Mouse (Mus musculus): ENCODE results near the gene Lyrm4. TPM values are rescaled to one million over a fixed set of nuclear protein-coding genes. Genes with fewer than 3 reads are reported as not detected.
"Not testable (repeated sequence)": the region's sequence is repeated elsewhere in the genome, so short reads cannot be mapped to it uniquely, and the experiment has no call there.

Lyrm4 gene
- polyA plus RNA-seq, 1 experiment from 2014 or later = 26.7 TPM

GRCm38 (mm10) chr13:36019309-36020274, 97.7 kb downstream of the Lyrm4 start:
- Histone ChIP-seq H3K36me3 (no peaks in the 10 kb centered on the region), H3K27me3 (no peaks in the 10 kb centered on the region), H3K4me1 (peaks cover 7% of the 10 kb centered on the region; the same call in 1 of the 2 replicates), H3K27ac (no peak overlapping the region), H3K9me3 (no peaks in the 10 kb centered on the region), H3K4me3 (no peak overlapping the region), H3K4me2 (replicated peaks) (no peak overlapping the region), H3K9ac (no peak overlapping the region)
- peak; percentile 80; the same call in 1 of the 2 replicates for ATAC-seq (ENCODE audit: low FRiP score, low read depth)
- 53% methylated on average over 10 of the region's 10 CpGs for WGBS

GRCm38 (mm10) chr13:36018017-36018416, 99.3 kb downstream of the Lyrm4 start:
- 73% methylated on average over 2 of the region's 2 CpGs for WGBS
- Histone ChIP-seq H3K4me3 (no peak overlapping the region), H3K27me3 (no peaks in the 10 kb centered on the region), H3K4me2 (replicated peaks) (no peak overlapping the region), H3K9ac (no peak overlapping the region), H3K4me1 (peaks cover 7% of the 10 kb centered on the region; the same call in 1 of the 2 replicates), H3K9me3 (no peaks in the 10 kb centered on the region), H3K36me3 (no peaks in the 10 kb centered on the region), H3K27ac (no peak overlapping the region)
- ATAC-seq (ENCODE audit: low FRiP score, low read depth) = no peak

- H3K27ac ChIP-seq = no peak overlapping the region
- no peak overlapping the region for H3K4me2 ChIP-seq (replicated peaks)
- no peak for ATAC-seq (ENCODE audit: low FRiP score, low read depth)
- H3K4me1 ChIP-seq = peaks cover 7% of the 10 kb centered on the region; the same call in 1 of the 2 replicates
- no peaks in the 10 kb centered on the region for H3K36me3 ChIP-seq
- no peak overlapping the region for H3K9ac ChIP-seq
- H3K4me3 ChIP-seq = no peak overlapping the region
- H3K27me3 ChIP-seq = no peaks in the 10 kb centered on the region
- H3K9me3 ChIP-seq = no peaks in the 10 kb centered on the region
- WGBS = 53% methylated on average over 3 of the region's 3 CpGs
Observed at GRCm38 (mm10) chr13:36015636-36016035, 101.7 kb downstream of the Lyrm4 start.

- WGBS = 84% methylated on average over 2 of the region's 2 CpGs
- no peak for ATAC-seq (ENCODE audit: low FRiP score, low read depth)
Observed at GRCm38 (mm10) chr13:36009981-36010380, 107.3 kb downstream of the Lyrm4 start.

GRCm38 (mm10) chr13:36000798-36001197, 116.5 kb downstream of the Lyrm4 start:
- H3K4me3 ChIP-seq = no peak overlapping the region
- H3K9me3 ChIP-seq = no peaks in the 10 kb centered on the region
- no peak overlapping the region for H3K9ac ChIP-seq
- H3K27ac ChIP-seq = no peak overlapping the region
- 0 out of 2 replicates have a peak, but pooled peaks cover 2% of the 10 kb centered on the region for H3K4me1 ChIP-seq
- no peak for ATAC-seq (ENCODE audit: low FRiP score, low read depth)
- H3K4me2 ChIP-seq (replicated peaks) = no peak overlapping the region
- 0 out of 2 replicates have a peak, but pooled peaks cover 5% of the 10 kb centered on the region for H3K36me3 ChIP-seq
- WGBS = 85% methylated on average over 1 of the region's 1 CpGs
- H3K27me3 ChIP-seq = no peaks in the 10 kb centered on the region

More at GRCm38 (mm10) chr13:36009981-36010380, 107.3 kb downstream of the Lyrm4 start:
- H3K9me3 ChIP-seq = no peaks in the 10 kb centered on the region
- no peak overlapping the region for H3K9ac ChIP-seq
- H3K27ac ChIP-seq = no peak overlapping the region
- H3K27me3 ChIP-seq = no peaks in the 10 kb centered on the region
- H3K4me1 ChIP-seq = no peaks in the 10 kb centered on the region
- H3K36me3 ChIP-seq = no peaks in the 10 kb centered on the region
- H3K4me3 ChIP-seq = no peak overlapping the region
- H3K4me2 ChIP-seq (replicated peaks) = no peak overlapping the region

GRCm38 (mm10) chr13:35997606-35998005, 119.7 kb downstream of the Lyrm4 start:
- H3K4me2 ChIP-seq (replicated peaks) = no peak overlapping the region
- no peaks in the 10 kb centered on the region for H3K27me3 ChIP-seq
- 0 out of 2 replicates have a peak, but pooled peaks cover 5% of the 10 kb centered on the region for H3K36me3 ChIP-seq
- ATAC-seq (ENCODE audit: low FRiP score, low read depth) = no peak
- H3K27ac ChIP-seq = no peak overlapping the region
- H3K4me1 ChIP-seq = 0 out of 2 replicates have a peak, but pooled peaks cover 2% of the 10 kb centered on the region
- no peak overlapping the region for H3K4me3 ChIP-seq
- H3K9me3 ChIP-seq = no peaks in the 10 kb centered on the region
- 88% methylated on average over 4 of the region's 4 CpGs for WGBS
- no peak overlapping the region for H3K9ac ChIP-seq

GRCm38 (mm10) chr13:35995696-35996426, 121.5 kb downstream of the Lyrm4 start:
- no peak overlapping the region for H3K4me3 ChIP-seq
- no peak overlapping the region for H3K9ac ChIP-seq
- no peaks in the 10 kb centered on the region for H3K9me3 ChIP-seq
- no peaks in the 10 kb centered on the region for H3K36me3 ChIP-seq
- no peak for ATAC-seq (ENCODE audit: low FRiP score, low read depth)
- H3K27me3 ChIP-seq = no peaks in the 10 kb centered on the region
- 69% methylated on average over 2 of the region's 2 CpGs for WGBS
- 0 out of 2 replicates have a peak, but pooled peaks cover 2% of the 10 kb centered on the region for H3K4me1 ChIP-seq
- no peak overlapping the region for H3K27ac ChIP-seq
- H3K4me2 ChIP-seq (replicated peaks) = no peak overlapping the region

- no peak overlapping the region for H3K4me2 ChIP-seq (replicated peaks)
- no peak overlapping the region for H3K4me3 ChIP-seq
- H3K27me3 ChIP-seq = no peaks in the 10 kb centered on the region
- ATAC-seq (ENCODE audit: low FRiP score, low read depth) = no peak
- no peak overlapping the region for H3K27ac ChIP-seq
- H3K4me1 ChIP-seq = 0 out of 2 replicates have a peak, but pooled peaks cover 2% of the 10 kb centered on the region
- H3K9me3 ChIP-seq = no peaks in the 10 kb centered on the region
- H3K36me3 ChIP-seq = no peaks in the 10 kb centered on the region
- WGBS = 88% methylated on average over 3 of the region's 3 CpGs
- no peak overlapping the region for H3K9ac ChIP-seq
Observed at GRCm38 (mm10) chr13:35995231-35995630, 122.1 kb downstream of the Lyrm4 start.

GRCm38 (mm10) chr13:35994067-35994466, 123.3 kb downstream of the Lyrm4 start:
- no peak overlapping the region for H3K4me3 ChIP-seq
- peak; percentile 36; the same call in 1 of the 2 replicates for ATAC-seq (ENCODE audit: low FRiP score, low read depth)
- H3K9me3 ChIP-seq = no peaks in the 10 kb centered on the region
- no peak overlapping the region for H3K4me2 ChIP-seq (replicated peaks)
- no peaks in the 10 kb centered on the region for H3K27me3 ChIP-seq
- peaks cover 6% of the 10 kb centered on the region for H3K4me1 ChIP-seq
- H3K36me3 ChIP-seq = no peaks in the 10 kb centered on the region
- H3K9ac ChIP-seq = no peak overlapping the region
- 70% methylated on average over 8 of the region's 8 CpGs for WGBS
- H3K27ac ChIP-seq = no peak overlapping the region

- H3K4me3 ChIP-seq; H3K27me3 ChIP-seq; ATAC-seq (ENCODE audit: low FRiP score, low read depth); H3K36me3 ChIP-seq; H3K9ac ChIP-seq; H3K27ac ChIP-seq; H3K9me3 ChIP-seq; H3K4me2 ChIP-seq (replicated peaks): not testable (repeated sequence)
- peaks cover 14% of the 10 kb centered on the region for H3K4me1 ChIP-seq
- 97% methylated on average over 21 of the region's 21 CpGs for WGBS
Observed at GRCm38 (mm10) chr13:35991185-35991584, 126.1 kb downstream of the Lyrm4 start.

GRCm38 (mm10) chr13:35989329-35989728, 128.0 kb downstream of the Lyrm4 start:
- Histone ChIP-seq H3K4me2 (replicated peaks) (no peak overlapping the region), H3K36me3 (no peaks in the 10 kb centered on the region), H3K27me3 (no peaks in the 10 kb centered on the region), H3K27ac (no peak overlapping the region), H3K9ac (no peak overlapping the region), H3K9me3 (no peaks in the 10 kb centered on the region), H3K4me1 (peaks cover 11% of the 10 kb centered on the region), H3K4me3 (no peak overlapping the region)
- WGBS = 54% methylated on average over 3 of the region's 3 CpGs
- no peak for ATAC-seq (ENCODE audit: low FRiP score, low read depth)

GRCm38 (mm10) chr13:35982985-35983384, 134.3 kb downstream of the Lyrm4 start:
- peaks cover 17% of the 10 kb centered on the region for H3K36me3 ChIP-seq
- no peak for ATAC-seq (ENCODE audit: low FRiP score, low read depth)
- WGBS = 91% methylated on average over 6 of the region's 6 CpGs
- no peaks in the 10 kb centered on the region for H3K27me3 ChIP-seq
- no peaks in the 10 kb centered on the region for H3K9me3 ChIP-seq
- H3K4me2 ChIP-seq (replicated peaks) = no peak overlapping the region
- no peaks in the 10 kb centered on the region for H3K4me1 ChIP-seq
- H3K9ac ChIP-seq = no peak overlapping the region
- no peak overlapping the region for H3K4me3 ChIP-seq
- H3K27ac ChIP-seq = no peak overlapping the region
